Mouse (Mus musculus): Measurements from ENCODE around the gene Cox6b2.
A peak's percentile ranks its signal among the peaks of the same experiment; 100 is the strongest.
"Not testable (repeated sequence)": the region's sequence is repeated elsewhere in the genome, so short reads cannot be mapped to it uniquely, and the experiment has no call there.

The Cox6b2 gene

DNA sequence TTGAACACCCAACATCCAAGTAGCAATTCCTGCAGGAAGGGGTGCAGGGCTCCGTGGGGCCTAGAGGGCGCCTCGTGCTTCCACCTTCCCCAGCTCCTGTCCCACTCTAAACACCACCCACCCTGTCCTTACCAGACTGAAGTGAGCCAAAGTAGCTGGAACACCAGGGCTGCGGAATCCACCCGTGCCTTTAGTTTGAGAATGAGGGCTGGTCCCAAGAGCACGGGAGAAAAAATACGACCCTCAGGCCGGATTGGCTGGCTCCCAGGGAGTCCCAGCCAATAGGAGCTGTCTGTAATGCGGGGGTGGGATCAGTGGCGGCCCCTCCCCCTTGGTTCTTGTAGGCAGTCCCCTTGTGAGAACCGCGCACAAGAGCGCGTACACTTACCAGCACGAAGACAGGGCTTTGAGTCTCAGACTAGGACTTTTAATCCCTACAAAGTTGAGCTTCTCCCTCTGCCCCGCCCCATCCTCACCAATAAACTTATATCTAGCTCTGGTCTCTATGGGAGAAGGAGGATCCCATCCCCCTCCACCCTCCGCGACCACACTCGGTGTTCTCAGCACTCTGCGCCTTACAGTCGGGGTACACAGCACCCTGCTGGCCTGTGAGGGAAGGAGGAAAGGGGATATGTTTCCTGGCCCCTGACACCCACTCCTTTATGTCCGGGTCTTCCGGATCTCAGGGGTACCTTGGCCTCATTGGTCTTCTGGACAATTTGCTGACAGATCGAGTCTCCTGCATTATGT, at the start of gene Cox6b2:
TSS of gene Cox6b2 (minus strand) at position 274 of the 750 bp plus-strand sequence.
- peak; percentile 10; the same call in 1 of the 2 replicates for ATAC-seq (ENCODE audit: insufficient number of reproducible peaks, low FRiP score, low TSS enrichment)

DNA sequence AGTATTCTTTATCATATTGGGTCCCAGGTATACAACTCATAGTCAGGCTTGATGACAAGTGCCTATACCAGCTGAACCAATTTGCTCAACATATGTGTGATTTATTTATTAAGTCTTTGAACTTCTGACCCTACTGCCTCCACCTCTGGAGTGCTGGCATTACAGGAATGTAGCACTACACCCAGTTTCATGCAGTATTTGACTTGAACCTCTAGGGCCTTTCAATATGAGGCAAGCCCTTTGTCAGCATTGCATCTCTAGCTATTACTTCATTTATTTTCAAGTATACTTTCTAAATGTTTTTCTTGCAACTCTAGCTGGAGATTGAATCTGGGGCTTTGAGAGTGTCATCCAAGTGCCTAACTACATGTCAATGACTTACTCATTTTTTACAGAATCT, 49.4 kb upstream of the Cox6b2 start:
- ATAC-seq (ENCODE audit: insufficient number of reproducible peaks, low FRiP score, low TSS enrichment), result no peak

DNA sequence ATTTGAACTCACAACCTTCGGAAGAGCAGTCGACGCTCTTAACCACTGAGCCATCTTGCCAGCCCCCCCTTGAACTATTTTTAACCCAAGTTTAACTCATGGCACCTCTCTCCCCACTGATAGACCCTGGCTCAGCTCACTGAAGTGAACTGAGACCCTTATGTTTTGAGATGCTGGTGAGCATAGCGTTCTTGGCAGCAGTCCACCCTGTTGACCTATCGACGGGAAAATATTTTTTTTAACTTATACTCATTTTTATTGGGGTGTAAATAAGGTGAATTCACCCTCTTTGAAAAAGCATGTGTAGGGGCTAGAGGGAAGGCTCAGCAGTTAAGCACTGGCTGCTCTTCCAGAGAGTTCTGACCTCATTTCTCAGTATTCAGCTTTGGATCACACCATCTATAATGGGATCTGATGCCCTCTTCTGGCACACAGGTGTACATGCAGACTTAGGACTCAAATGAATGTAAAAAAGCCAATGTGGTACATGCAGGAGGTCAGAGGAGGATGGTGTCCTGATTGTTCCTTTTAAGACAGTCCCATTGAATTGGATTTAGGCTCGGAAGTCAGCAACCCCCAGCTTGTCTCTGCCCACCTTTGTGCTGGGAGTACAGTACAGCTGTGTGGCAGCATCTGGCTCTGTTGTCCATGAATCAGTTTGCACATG, 43.0 kb upstream of the Cox6b2 start:
- ATAC-seq (ENCODE audit: insufficient number of reproducible peaks, low FRiP score, low TSS enrichment), result no peak

DNA sequence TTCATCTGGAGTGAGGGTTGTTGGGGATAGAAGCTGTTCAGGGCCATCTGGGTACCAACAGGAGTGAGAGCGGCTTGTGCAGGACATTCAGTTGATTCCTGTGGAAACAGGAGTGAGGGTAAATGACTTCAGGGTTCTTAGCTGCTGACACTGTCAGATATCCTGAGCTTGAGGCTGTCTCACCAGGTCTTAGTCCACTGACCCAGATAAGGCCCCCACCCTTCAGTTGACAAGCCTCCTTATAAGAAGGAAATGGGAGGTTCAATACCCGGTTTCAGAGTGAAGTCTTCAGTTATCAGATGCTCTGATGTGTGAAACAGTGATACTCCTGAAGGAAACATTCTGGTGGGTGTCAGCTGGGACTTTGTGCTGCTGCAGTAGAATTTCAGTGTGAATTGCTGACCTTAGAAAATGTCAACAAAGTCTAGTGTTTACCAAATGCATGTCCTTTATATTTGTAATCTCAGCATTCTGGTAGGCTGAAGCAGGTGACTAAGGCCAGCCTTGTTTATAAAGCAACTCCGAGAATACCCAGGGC, 41.8 kb upstream of the Cox6b2 start:
- no peak for ATAC-seq (ENCODE audit: insufficient number of reproducible peaks, low FRiP score, low TSS enrichment)

DNA sequence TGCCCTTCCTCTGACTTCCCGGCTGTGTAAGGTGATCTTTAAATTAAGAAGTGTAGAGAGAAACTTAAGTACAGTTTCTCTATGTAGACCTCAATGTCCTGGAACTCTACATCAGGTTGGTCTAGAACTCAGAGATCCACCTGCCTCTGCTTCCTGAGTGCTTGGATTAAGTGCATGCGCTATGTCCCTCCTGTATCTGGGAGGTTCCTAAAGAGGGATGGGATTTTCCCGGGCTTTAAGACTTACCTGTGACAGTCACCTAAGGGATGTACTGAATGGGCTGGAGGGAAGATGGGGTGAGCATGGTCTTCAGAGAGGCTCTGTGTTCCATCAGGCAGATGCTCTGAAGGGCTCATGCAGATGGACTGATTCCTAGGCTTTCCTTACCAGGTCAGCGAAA, 40.8 kb upstream of the Cox6b2 start:
- ATAC-seq (ENCODE audit: insufficient number of reproducible peaks, low FRiP score, low TSS enrichment), result no peak

GRCm38 (mm10) chr7:4793248-4793647, 40.4 kb upstream of the Cox6b2 start:
- not testable (repeated sequence) for ATAC-seq (ENCODE audit: insufficient number of reproducible peaks, low FRiP score, low TSS enrichment)

DNA sequence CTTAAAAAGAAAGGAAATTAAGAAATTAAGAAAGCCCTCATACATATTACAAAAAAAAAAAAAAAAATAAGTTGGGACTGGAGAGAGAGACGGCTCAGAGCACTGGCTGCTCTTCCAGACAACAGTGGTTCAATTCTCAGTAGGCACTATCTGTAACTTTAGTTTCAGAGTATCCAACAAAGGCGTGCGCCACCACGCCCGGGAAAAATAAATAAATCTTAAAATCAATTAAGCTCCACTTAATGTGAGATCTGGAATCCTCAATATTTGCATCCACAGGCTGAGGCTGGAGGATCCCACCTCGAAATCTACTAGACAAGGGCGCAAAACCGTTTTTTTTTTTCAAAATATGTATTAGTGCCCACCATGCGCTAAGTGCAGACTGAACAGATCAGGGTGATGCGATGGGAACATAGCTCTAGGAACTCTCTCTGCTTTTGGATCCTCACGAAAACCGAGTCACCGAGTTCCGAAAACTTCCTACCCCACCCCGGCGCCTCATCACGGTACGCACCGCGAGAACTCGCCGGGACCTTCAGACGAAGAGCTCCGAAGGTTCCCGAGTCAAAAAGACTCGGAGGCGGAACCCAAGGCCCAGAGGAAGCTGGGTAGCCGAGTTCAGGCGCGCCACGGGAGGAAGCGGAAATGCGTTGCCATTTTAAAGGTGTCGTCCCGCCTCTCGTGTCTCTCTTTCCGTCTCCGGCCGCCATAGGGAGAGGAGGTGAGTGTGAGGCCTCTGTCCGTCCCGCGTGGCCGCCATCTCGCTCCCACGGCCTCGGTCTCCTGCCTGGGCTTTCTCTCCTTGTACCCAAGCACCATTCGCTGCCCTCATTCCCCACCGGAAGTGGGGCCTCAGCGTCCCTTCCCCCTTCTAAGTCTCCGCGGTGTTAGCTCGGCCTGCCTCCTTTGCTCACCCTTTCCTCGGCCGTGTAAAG, 39.7 kb upstream of the Cox6b2 start, which contains the start of gene Rpl28:
TSS of gene Rpl28 (plus strand) at position 597 of the 935 bp plus-strand sequence.
- peak; percentile 87 for ATAC-seq (ENCODE audit: insufficient number of reproducible peaks, low FRiP score, low TSS enrichment)

GRCm38 (mm10) chr7:4789436-4789935, 36.6 kb upstream of the Cox6b2 start, which contains the start of gene Tmem238:
Gene Tmem238, minus strand, starts transcription at chr7:4789656.
- peak; percentile 18; the same call in 1 of the 2 replicates for ATAC-seq (ENCODE audit: insufficient number of reproducible peaks, low FRiP score, low TSS enrichment)

DNA sequence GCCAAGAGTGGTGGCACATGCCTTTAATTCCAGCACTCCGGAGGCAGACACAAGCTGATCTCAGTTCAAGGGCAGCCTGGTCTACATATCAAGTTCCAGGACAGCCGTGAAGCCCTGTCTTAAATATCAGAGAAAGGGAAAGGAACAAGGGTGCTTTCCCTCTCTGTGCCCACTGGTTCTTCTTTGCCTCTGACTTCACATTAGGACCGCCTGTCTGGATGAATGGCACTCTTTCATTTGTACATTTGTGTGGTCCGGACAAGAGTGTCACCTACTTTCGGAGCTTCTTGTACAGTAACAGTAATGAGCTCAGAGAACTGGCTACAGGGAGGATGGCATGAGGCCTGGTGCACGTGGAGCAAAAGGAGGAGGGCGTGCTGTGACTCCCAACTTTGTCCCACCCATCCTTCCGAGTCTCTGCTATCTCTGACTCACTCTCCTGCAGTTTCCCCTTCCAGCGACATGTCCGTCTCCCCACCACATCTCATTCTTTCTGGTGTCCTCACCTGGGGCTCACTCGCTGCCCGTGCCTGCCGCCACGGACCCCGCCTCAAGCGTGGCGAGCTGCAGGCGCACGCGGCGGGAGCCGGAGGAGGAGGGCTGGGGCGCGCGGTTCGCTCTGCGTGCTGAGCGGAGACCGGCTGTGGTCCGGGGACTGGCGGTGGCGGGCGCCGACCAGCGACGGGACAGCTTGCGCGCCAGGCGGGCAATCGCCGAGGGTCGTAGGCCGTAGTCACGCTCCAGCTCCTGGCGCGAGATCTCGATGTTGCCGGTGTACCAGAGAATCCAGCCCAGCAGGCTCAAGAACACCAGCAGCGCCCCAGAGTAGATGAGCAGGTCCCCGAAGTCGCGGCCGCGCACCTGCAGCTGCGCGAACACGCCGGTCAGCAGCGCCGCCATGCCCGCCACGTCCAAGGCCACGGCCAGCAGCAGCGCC, 35.9 kb upstream of the Cox6b2 start:
- peak; percentile 10; the same call in 1 of the 2 replicates for ATAC-seq (ENCODE audit: insufficient number of reproducible peaks, low FRiP score, low TSS enrichment)

GRCm38 (mm10) chr7:4783667-4784268, 30.9 kb upstream of the Cox6b2 start:
- ATAC-seq (ENCODE audit: insufficient number of reproducible peaks, low FRiP score, low TSS enrichment), result peak; percentile 81; the same call in 1 of the 2 replicates

DNA sequence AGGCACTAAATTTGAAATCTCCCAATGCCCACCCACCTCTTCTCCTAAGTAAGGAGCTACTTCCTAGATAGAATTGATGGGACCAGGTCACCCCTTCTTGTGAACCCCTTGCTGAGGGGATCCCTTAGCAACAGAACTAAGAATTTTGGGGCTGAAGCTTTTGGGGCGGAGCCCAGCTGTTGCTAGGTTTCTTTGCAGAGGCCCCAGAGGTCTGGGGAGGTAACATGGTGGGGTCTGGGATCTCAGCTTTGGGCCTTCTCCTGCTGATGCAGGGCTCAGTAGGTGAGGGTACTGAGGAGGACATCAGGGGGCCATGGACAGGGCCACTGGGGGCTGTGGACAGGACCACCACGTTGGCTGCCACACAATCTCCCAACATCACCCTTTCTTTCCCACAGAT, 29.9 kb upstream of the Cox6b2 start, which contains the start of the genes Il11 and Tmem190:
TSS of gene Il11 (minus strand) at position 101 of the 400 bp plus-strand sequence.
TSS of gene Tmem190 (plus strand) at position 179 of the 400 bp plus-strand sequence.
- no peak for ATAC-seq (ENCODE audit: insufficient number of reproducible peaks, low FRiP score, low TSS enrichment)

DNA sequence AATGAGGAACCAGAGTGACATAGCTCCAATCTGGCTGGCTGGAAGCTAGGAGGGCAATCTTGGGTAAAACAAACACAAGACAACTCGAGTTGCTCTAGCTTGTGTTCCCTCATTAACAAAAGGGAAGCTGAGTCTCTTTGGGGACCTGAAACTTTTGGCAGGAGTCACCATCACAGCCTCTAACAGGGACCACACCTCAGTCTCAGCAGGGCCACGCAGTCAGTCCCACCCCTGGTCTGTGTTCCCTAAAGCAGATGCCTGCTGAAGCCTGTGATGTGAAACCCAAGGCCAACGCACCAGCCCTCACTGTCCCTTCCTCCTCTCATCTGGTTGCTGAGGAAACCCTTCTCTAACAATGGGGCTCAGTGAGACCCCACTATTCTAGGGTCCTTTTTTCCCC, 29.2 kb upstream of the Cox6b2 start:
- ATAC-seq (ENCODE audit: insufficient number of reproducible peaks, low FRiP score, low TSS enrichment), result no peak

DNA sequence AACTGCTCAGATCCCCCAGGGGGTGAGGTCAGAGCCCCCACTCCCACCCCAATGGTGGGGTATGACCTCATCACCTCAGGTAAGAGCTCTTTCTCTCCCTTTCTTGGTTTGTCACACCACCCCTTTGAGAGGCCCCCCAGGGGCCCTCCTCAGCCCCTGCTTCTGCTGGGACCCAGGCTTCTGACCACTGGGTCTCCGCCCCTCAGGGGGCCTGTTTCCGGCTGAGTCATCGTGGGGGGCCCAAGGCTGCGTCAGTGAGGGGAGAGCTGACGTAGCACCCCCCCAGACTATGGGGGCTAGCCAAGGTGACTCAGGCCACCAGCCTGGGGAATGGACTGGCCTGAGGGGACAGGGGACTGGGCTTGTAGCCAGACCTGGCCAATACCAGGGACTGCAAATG, 27.0 kb upstream of the Cox6b2 start:
- ATAC-seq (ENCODE audit: insufficient number of reproducible peaks, low FRiP score, low TSS enrichment), result no peak

DNA sequence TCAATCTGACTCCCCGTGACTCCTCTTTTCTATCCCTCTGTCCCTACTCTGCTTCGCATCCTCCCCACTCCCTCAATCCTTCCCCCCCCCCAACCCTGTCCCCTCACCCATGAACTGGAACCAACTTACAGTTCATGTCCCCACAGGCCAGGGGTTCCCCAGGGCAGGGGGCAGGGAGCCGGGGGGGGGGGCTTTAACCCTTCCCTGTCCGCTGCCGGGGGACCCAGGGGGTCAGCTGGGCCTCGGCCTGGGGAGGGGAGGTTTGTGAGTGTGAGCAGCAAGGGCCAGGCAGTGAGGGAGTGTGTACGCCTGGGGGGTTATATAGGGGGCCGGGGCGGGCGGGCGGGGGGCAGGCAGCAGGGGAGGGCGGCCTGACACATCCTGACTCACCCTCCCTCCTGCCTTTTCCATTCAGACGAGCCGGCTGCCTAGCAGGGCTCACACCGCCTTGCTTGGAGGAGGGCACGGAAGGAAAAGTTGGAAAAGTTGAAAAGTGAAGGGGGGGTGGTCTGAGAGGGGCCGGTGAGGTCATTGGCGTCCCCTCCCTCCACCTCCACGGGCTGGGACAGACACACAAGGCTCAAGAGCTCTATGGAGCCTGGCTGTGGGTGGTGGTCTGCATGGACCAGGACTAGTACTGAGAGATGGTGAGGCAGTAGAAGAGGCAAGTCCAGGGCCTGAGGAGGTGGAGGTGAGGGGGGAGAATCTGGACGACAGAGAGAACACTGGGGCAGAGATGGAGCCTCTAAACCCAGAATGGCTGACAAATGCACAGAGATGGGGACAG, 25.1 kb upstream of the Cox6b2 start:
- no peak for ATAC-seq (ENCODE audit: insufficient number of reproducible peaks, low FRiP score, low TSS enrichment)

DNA sequence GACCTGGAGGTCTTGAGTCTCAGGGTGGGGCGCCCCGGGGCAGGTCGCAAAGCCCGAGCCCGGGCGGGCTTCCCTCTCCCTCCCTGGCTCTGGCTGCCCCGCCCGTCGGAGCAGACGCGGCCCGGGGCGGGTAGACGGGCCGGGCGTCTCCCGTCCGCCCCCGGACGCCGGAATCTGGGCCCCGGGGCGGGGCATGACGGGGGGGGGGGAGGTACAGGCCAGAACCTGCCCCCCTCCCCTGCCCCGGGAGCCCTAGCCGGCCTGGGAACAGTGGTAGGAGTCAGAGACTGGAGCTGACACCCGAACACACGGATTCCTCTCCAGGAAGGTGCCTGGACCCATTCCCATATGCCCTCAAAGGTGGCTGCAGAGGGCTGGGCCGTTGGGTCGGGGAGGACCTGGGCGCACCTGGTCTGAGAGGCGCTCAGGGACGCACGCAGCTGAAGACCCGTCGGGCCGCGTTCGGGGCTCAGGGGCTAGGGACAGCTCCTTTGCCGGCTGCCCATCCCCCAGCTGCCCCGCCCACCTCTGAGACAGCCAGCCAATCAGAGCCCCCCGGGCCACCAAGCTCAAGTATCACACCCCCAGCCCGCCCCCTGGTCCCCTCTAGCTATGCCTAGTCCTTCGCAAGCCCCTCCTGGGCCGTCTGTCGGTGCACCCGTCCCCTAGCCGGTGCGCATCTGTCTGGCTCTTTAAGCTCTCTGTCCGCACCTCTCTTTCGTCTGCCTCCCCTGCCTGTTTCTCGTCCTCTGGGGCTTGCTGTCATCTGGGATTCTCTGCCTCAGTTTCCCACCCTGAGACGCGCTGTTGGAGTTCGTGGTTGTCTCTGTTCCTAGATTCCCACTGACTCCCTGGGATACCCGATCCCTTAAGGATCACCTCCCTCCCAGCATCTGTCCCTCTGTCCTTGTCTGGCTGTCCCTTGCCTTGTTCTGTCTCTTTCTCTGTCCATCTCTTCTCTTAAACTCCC, 24.3 kb upstream of the Cox6b2 start:
- ATAC-seq (ENCODE audit: insufficient number of reproducible peaks, low FRiP score, low TSS enrichment), result no peak

- ATAC-seq (ENCODE audit: insufficient number of reproducible peaks, low FRiP score, low TSS enrichment), result no peak
These were observed 23.2 kb upstream of the Cox6b2 start for GRCm38 (mm10) chr7:4776131-4776530.

Data from cerebellum, adult (tissue).